Mouse (Mus musculus): ENCODE data around the gene Bmp5. TPM values are rescaled to one million over a fixed set of nuclear protein-coding genes. Genes with fewer than 3 reads are reported as not detected.

The Bmp5 gene
- total RNA-seq, 2 experiments from 2014 or later: 2.1 to 2.5 TPM

GRCm38 (mm10) chr9:75944663-75945062 lies 169.5 kb downstream of the Bmp5 start:
- no peak for DNase-seq
- intact Hi-C loops (cut with DNase I): no loop called here

Small RNAs within 50 kb of the gene (microRNA-seq; reads per million reads assigned to microRNA genes)
- not detected for gene Gm44355

Other genes starting within 250 kb of the Bmp5 start
- gene Tmod3, start 215.7 kb upstream of the Bmp5 start, total RNA-seq (2021): 10 to 100 TPM; 85.0 to 96.1 TPM
- 100 to 1,000 TPM; 453 to 459 TPM for gene Tmod2, start 164.0 kb upstream of the Bmp5 start, total RNA-seq (2021)
- gene Lysmd2, start 149.6 kb upstream of the Bmp5 start, total RNA-seq (2021): 10 to 100 TPM; 24.4 to 26.5 TPM
- gene Scg3, start 91.3 kb upstream of the Bmp5 start, total RNA-seq (2021): 100 to 1,000 TPM; 183 to 193 TPM
- 10 to 100 TPM; 28.8 to 30.0 TPM for gene Hmgcll1, start 239.5 kb downstream of the Bmp5 start, total RNA-seq (2021)

Measured in left cerebral cortex, postnatal 4 days (tissue).